In genomic region chr11:85840031-85840802, GRCm38 (mm10) we compare ENCODE assay signal across 10 mouse cellular contexts. TPM values are rescaled to one million over a fixed set of nuclear protein-coding genes. Genes with fewer than 3 reads are reported as not detected.
DNase-seq lines count a peak whose midpoint lies in the region; ATAC-seq and TF ChIP-seq lines count a peak whose summit lies in the region.
"Had no signal": no experiment of that assay in that cellular context is flagged by ENCODE, and none has a peak within 500 bp of the region (broad histone marks: within the 10 kb centered on the region; RNA-seq: fewer than 3 reads in every experiment).

No protein-coding gene starts in this region.

- H3K4me3 ChIP-seq in lung, embryonic 14.5 days (ENCODE audit: low read depth, low read length): peak overlapping the region; percentile 80
- H3K4me3 ChIP-seq in forebrain, embryonic 13.5 days: peak overlapping the region; percentile 14

- H3K9me3 ChIP-seq in lung, embryonic 14.5 days (ENCODE audit: low read depth, low read length): no peaks in the 10 kb centered on the region
- no peaks in the 10 kb centered on the region for H3K9me3 ChIP-seq in forebrain, embryonic 13.5 days (replicated peaks)

- peaks cover 57% of the 10 kb centered on the region for H3K27me3 ChIP-seq in lung, embryonic 14.5 days (ENCODE audit: insufficient read depth, low read length)
- H3K27me3 ChIP-seq in forebrain, embryonic 13.5 days: peaks cover 99% of the 10 kb centered on the region

- H3K36me3 ChIP-seq in lung, embryonic 14.5 days (ENCODE audit: insufficient read depth): peaks cover 80% of the 10 kb centered on the region
- no peaks in the 10 kb centered on the region for H3K36me3 ChIP-seq in forebrain, embryonic 13.5 days (ENCODE audit: poor library complexity, severe bottlenecking)

- H3K27ac ChIP-seq in lung, embryonic 14.5 days (ENCODE audit: low read depth): peak overlapping the region; percentile 99
- H3K27ac ChIP-seq in forebrain, embryonic 13.5 days: no peak overlapping the region

- no peak for ATAC-seq in lung, embryonic 14.5 days (ENCODE audit: insufficient read depth)
- no peak for ATAC-seq in forebrain, embryonic 13.5 days

- H3K4me1 ChIP-seq in lung, embryonic 14.5 days (ENCODE audit: insufficient read depth): peaks cover 11% of the 10 kb centered on the region; the same call in 1 of the 2 replicates
- peaks cover 48% of the 10 kb centered on the region for H3K4me1 ChIP-seq in forebrain, embryonic 13.5 days

- WGBS in lung, embryonic 14.5 days: 15% methylated on average over 27 of the region's 27 CpGs
- WGBS in forebrain, embryonic 13.5 days: 4% methylated on average over 27 of the region's 27 CpGs

- DNase-seq in lung, embryonic 14.5 days: peak; percentile 62
- no peak for DNase-seq in lung, adult 18-20 months
- peak; percentile 28 for DNase-seq in kidney, postnatal 14 days
- DNase-seq in retina, embryonic 14.5 days (ENCODE audit: low spot score): peak; percentile 58
- no peak for DNase-seq in left cerebral cortex, postnatal 36 days (ENCODE audit: low spot score in 2 of 2)
- no peak for DNase-seq in layer of hippocampus, postnatal 36 days
- no peak for DNase-seq in thymus, postnatal 0 days (ENCODE audit: low spot score)
- DNase-seq: right cerebral cortex, adult 18-20 months had no signal

- TF ChIP-seq CTCF in lung, embryonic 14.5 days (IDR thresholded peaks at IDR 0.05; ENCODE audit: low read depth): no peak

- intact Hi-C loops in left cerebral cortex, postnatal 36 days (cut with DNase I): loop anchor here (5.0 to 10.0 kb wide), 5 partner anchors 47 to 515 kb away; partner anchors contain the start of genes Med13 and Tbx4

- H3K4me2 ChIP-seq in lung, embryonic 14.5 days: peak overlapping the region; percentile 93
- H3K4me2 ChIP-seq in forebrain, embryonic 13.5 days: peak overlapping the region; percentile 15; the same call in 1 of the 2 replicates

- H3K9ac ChIP-seq in lung, embryonic 14.5 days: peak overlapping the region; percentile 99
- no peak overlapping the region for H3K9ac ChIP-seq in forebrain, embryonic 13.5 days

RNA-seq across cellular contexts. Expression of gene Tbx2, which starts 7.9 kb away (rescaled TPM):
- polyA plus RNA-seq in lung, embryonic 14.5 days (2014; fragmentation: Nextera tagmentation; extraction: Ambion mirVana): 61.4 and 67.5 TPM in 2 replicates
- 0.42 and 0.61 TPM in 2 replicates for polyA plus RNA-seq in forebrain, embryonic 13.5 days (2015; fragmentation: Nextera tagmentation; extraction: Ambion mirVana)
- total RNA-seq in left cerebral cortex, postnatal 36 days (2021): 1 to 10 TPM; 1.9 to 2.2 TPM
- 1 to 10 TPM; 1.2 to 1.4 TPM for total RNA-seq in layer of hippocampus, postnatal 36 days (2021)
- 0.58 and 1.0 TPM in 2 replicates for polyA plus RNA-seq in thymus, postnatal 0 days (2015; fragmentation: Nextera tagmentation; extraction: Ambion mirVana)

RNA-seq across cellular contexts. Expression of gene Gm11444, which starts 9.9 kb away (rescaled TPM):
- not detected in 2 replicates for polyA plus RNA-seq in lung, embryonic 14.5 days (2014; fragmentation: Nextera tagmentation; extraction: Ambion mirVana)
- not detected in 2 replicates for polyA plus RNA-seq in forebrain, embryonic 13.5 days (2015; fragmentation: Nextera tagmentation; extraction: Ambion mirVana)
- not detected for total RNA-seq in left cerebral cortex, postnatal 36 days (2021)
- not detected for total RNA-seq in layer of hippocampus, postnatal 36 days (2021)
- not detected in 2 replicates for polyA plus RNA-seq in thymus, postnatal 0 days (2015; fragmentation: Nextera tagmentation; extraction: Ambion mirVana)
- total RNA-seq: heart, postnatal 10 days had no signal

RNA-seq across cellular contexts. Expression of gene Tbx4, which starts 46.0 kb away (rescaled TPM):
- 67.9 and 73.4 TPM in 2 replicates for polyA plus RNA-seq in lung, embryonic 14.5 days (2014; fragmentation: Nextera tagmentation; extraction: Ambion mirVana)
- polyA plus RNA-seq in forebrain, embryonic 13.5 days (2015; fragmentation: Nextera tagmentation; extraction: Ambion mirVana): 0.06 and 0.26 TPM in 2 replicates
- under 1 TPM; 0.17 to 0.25 TPM for total RNA-seq in left cerebral cortex, postnatal 36 days (2021)
- under 1 TPM; 0.20 to 0.22 TPM for total RNA-seq in layer of hippocampus, postnatal 36 days (2021)
- polyA plus RNA-seq in thymus, postnatal 0 days (2015; fragmentation: Nextera tagmentation; extraction: Ambion mirVana): 0.04 TPM in 1 of 2 replicates, not detected in the other

Comparison
In these comparisons a context has a peak if more than half of its experiments do, and no peak if none do; other contexts are left out.
1. DNase-seq: peak in lung, embryonic 14.5 days (single experiment), kidney, postnatal 14 days (single experiment) and retina, embryonic 14.5 days (single experiment); none in lung, adult 18-20 months (0 of 2), left cerebral cortex, postnatal 36 days (0 of 2), layer of hippocampus, postnatal 36 days (0 of 2) and thymus, postnatal 0 days (single experiment).
2. RNA of gene Tbx2, which starts 7.9 kb away (polyA plus RNA-seq): 61.4 to 67.5 TPM in lung, embryonic 14.5 days; 0.58 to 1.0 TPM in thymus, postnatal 0 days and 0.42 to 0.61 TPM in forebrain, embryonic 13.5 days; every median in the first group is over 10 times any median in the second.
3. RNA of gene Tbx4, which starts 46.0 kb away (polyA plus RNA-seq): 67.9 to 73.4 TPM in lung, embryonic 14.5 days; 0.06 to 0.26 TPM in forebrain, embryonic 13.5 days and 0.04 TPM in thymus, postnatal 0 days; every median in the first group is over 10 times any median in the second.